Mouse (Mus musculus): Measurements from ENCODE around the gene Adgrl1. TPM values are rescaled to one million over a fixed set of nuclear protein-coding genes. Genes with fewer than 3 reads are reported as not detected.
"Not testable (repeated sequence)": the region's sequence is repeated elsewhere in the genome, so short reads cannot be mapped to it uniquely, and the experiment has no call there.

Adgrl1 gene
- total RNA-seq, 2 experiments from 2014 or later: 422 to 433 TPM

- DNase-seq (ENCODE audit: low spot score in 2 of 2): no peak
- intact Hi-C loops (cut with DNase I): no loop called here
Measured at GRCm38 (mm10) chr8:83977646-83978045, 77.7 kb downstream of the Adgrl1 start.

GRCm38 (mm10) chr8:83978200-83978599, 78.3 kb downstream of the Adgrl1 start:
- intact Hi-C loops (cut with DNase I): no loop called here
- no peak for DNase-seq (ENCODE audit: low spot score in 2 of 2)

GRCm38 (mm10) chr8:83980250-83980649, 80.3 kb downstream of the Adgrl1 start:
- intact Hi-C loops (cut with DNase I): no loop called here
- DNase-seq (ENCODE audit: low spot score in 2 of 2): no peak

- no peak for DNase-seq (ENCODE audit: low spot score in 2 of 2)
- intact Hi-C loops (cut with DNase I): no loop called here
Measured at GRCm38 (mm10) chr8:83980845-83981244, 80.9 kb downstream of the Adgrl1 start.

- intact Hi-C loops (cut with DNase I): no loop called here
- DNase-seq (ENCODE audit: low spot score in 2 of 2): no peak
Measured at GRCm38 (mm10) chr8:83981533-83981932, 81.6 kb downstream of the Adgrl1 start.

GRCm38 (mm10) chr8:83982449-83982848, 82.5 kb downstream of the Adgrl1 start:
- no peak for DNase-seq (ENCODE audit: low spot score in 2 of 2)
- intact Hi-C loops (cut with DNase I): no loop called here

GRCm38 (mm10) chr8:83983222-83983621, 83.3 kb downstream of the Adgrl1 start:
- DNase-seq (ENCODE audit: low spot score in 2 of 2); intact Hi-C loops (cut with DNase I): not testable (repeated sequence)

- no peak for DNase-seq (ENCODE audit: low spot score in 2 of 2)
- intact Hi-C loops (cut with DNase I): no loop called here
Measured at GRCm38 (mm10) chr8:83989243-83989642, 89.3 kb downstream of the Adgrl1 start.

GRCm38 (mm10) chr8:83990170-83990569, 90.3 kb downstream of the Adgrl1 start:
- intact Hi-C loops (cut with DNase I): no loop called here
- no peak for DNase-seq (ENCODE audit: low spot score in 2 of 2)

Small RNA genes lying within 50 kb of the gene (microRNA-seq; reads per million reads assigned to microRNA genes)
- not detected for gene Gm44330
- not detected for gene Gm44450

Other genes with a start within 250 kb of the Adgrl1 start
- gene Gipc1, start 247.4 kb upstream of the Adgrl1 start, total RNA-seq (2021): 100 to 1,000 TPM in 1 of 2 experiments, 10 to 100 TPM in 1; 89.8 to 105 TPM
- 1 to 10 TPM; 1.1 to 1.2 TPM for gene Ptger1, start 233.4 kb upstream of the Adgrl1 start, total RNA-seq (2021)
- 10 to 100 TPM; 52.9 to 65.1 TPM for gene Pkn1, start 200.9 kb upstream of the Adgrl1 start, total RNA-seq (2021)
- gene Ddx39, start 184.9 kb upstream of the Adgrl1 start, total RNA-seq (2021): 10 to 100 TPM; 15.4 to 18.6 TPM
- 10 to 100 TPM in 1 of 2 experiments, 1 to 10 TPM in 1; 6.0 to 10.8 TPM for gene Adgre5, start 158.8 kb upstream of the Adgrl1 start, total RNA-seq (2021)
- gene Gm10644, start 55.1 kb downstream of the Adgrl1 start, total RNA-seq (2021): under 1 TPM; 0.25 to 0.54 TPM
- under 1 TPM; 0.39 to 0.48 TPM for gene Asf1b, start 55.4 kb downstream of the Adgrl1 start, total RNA-seq (2021)
- 100 to 1,000 TPM; 243 to 267 TPM for gene Prkaca, start 72.9 kb downstream of the Adgrl1 start, total RNA-seq (2021)
- gene Samd1, start 97.6 kb downstream of the Adgrl1 start, total RNA-seq (2021): 10 to 100 TPM; 41.5 to 46.6 TPM
- under 1 TPM in 1 of 2 experiments, not detected in 1; 0.59 TPM for gene 1700067K01Rik, start 101.4 kb downstream of the Adgrl1 start, total RNA-seq (2021)
- gene 2210011C24Rik, start 112.1 kb downstream of the Adgrl1 start, total RNA-seq (2021): 1 to 10 TPM; 1.3 to 3.1 TPM
- gene Palm3, start 121.4 kb downstream of the Adgrl1 start, total RNA-seq (2021): 1 to 10 TPM; 1.7 to 2.7 TPM
- under 1 TPM; 0.49 to 0.52 TPM for gene Il27ra, start 142.5 kb downstream of the Adgrl1 start, total RNA-seq (2021)
- gene Rln3, start 144.9 kb downstream of the Adgrl1 start, total RNA-seq (2021): not detected
- gene Gm10643, start 165.0 kb downstream of the Adgrl1 start, total RNA-seq (2021): 1 to 10 TPM; 4.1 to 4.4 TPM
- gene Rfx1, start 166.7 kb downstream of the Adgrl1 start, total RNA-seq (2021): 10 to 100 TPM; 17.9 to 32.4 TPM
- gene Dcaf15, start 204.7 kb downstream of the Adgrl1 start, total RNA-seq (2021): 10 to 100 TPM; 15.7 to 19.8 TPM
- not detected for gene Podnl1, start 225.9 kb downstream of the Adgrl1 start, total RNA-seq (2021)
- 10 to 100 TPM; 51.1 to 53.6 TPM for gene Cc2d1a, start 247.8 kb downstream of the Adgrl1 start, total RNA-seq (2021)
- gene 4930432K21Rik, start 247.9 kb downstream of the Adgrl1 start, total RNA-seq (2021): 1 to 10 TPM; 1.7 to 2.1 TPM

Measured in left cerebral cortex, postnatal 36 days (tissue).